Mouse (Mus musculus) heart, postnatal 0 days (tissue): ENCODE data around the gene Otulin.

Experiments
- CTCF ChIP-seq: IDR thresholded peaks from 2 replicates; pipeline ENCODE4 v1.5.1; 2016; ENCODE audit warnings: antibody characterized with exemption, control low read depth, low read depth
- EP300 ChIP-seq: IDR thresholded peaks from 2 replicates; pipeline ENCODE4 v1.6.1; 2016; ENCODE audit warnings: antibody characterized with exemption, low read depth

DNA sequence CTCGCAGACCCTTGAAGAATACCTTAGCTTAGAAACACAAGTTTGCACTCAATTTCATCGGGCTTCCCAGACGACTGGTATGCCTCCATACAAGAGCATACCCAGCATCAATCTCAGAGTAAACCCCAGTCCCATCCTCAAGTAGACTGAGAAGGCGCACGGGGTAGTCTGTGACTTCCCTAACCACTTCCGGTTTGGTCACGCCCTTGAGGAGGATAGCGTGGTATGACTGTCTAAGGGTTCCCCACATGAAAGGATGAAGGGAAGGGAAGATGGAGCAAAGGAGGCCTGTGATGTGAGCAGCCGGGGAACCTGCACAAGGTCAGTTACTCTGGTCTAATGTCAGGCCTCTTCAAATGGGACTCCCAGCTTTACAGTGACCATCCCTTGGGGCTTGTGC is 2.7 kb downstream of the Otulin start:
- TF ChIP-seq CTCF (no peak), EP300 (no peak)
